Mouse (Mus musculus) liver, adult 2 months (tissue): ENCODE data around the gene Tmco4. TPM values are rescaled to one million over a fixed set of nuclear protein-coding genes. Genes with fewer than 3 reads are reported as not detected.

ENCODE experiments used
- DNase-seq: peaks from one replicate; pipeline ENCODE4 v3.0.0-alpha.2; 2011; ENCODE audit warnings: low read depth, low spot score; ENCODE audit errors: extremely low read depth
- H3K27ac ChIP-seq: fragments of 200-500 bp; replicated peaks from 2 replicates; pipeline ENCODE4 v1.5.1; 2012; ENCODE audit warnings: low read depth, mild to moderate bottlenecking, control low read depth, inconsistent platforms, low read length; ENCODE audit not compliant: insufficient read depth
- H3K27me3 ChIP-seq: fragments of 200-500 bp; 2 replicates; pipeline ENCODE4 v1.6.1; 2012; ENCODE audit warnings: mild to moderate bottlenecking, moderate library complexity, low read length, inconsistent platforms; ENCODE audit not compliant: control insufficient read depth, insufficient read depth
- H3K36me3 ChIP-seq: fragments of 200-500 bp; 2 replicates; pipeline ENCODE4 v1.6.1; 2012; ENCODE audit warnings: low read length, inconsistent platforms; ENCODE audit not compliant: control insufficient read depth, insufficient read depth
- H3K4me1 ChIP-seq: fragments of 200-500 bp; 2 replicates; pipeline ENCODE4 v1.6.1; 2011; ENCODE audit warnings: low read length; ENCODE audit not compliant: control insufficient read depth, insufficient read depth
- H3K4me3 ChIP-seq: fragments of 200-500 bp; 2 replicates; pipeline ENCODE4 v1.5.1; 2011; ENCODE audit warnings: low read depth, mild to moderate bottlenecking, control low read depth, low read length, moderate library complexity; ENCODE audit not compliant: insufficient read depth
- H3K79me2 ChIP-seq: fragments of 200-500 bp; 2 replicates; pipeline ENCODE4 v1.6.1; 2012; ENCODE audit warnings: inconsistent platforms, mild to moderate bottlenecking, low read length, moderate library complexity; ENCODE audit not compliant: control insufficient read depth, insufficient read depth
- H3K9ac ChIP-seq: fragments of 200-500 bp; 2 replicates; pipeline ENCODE4 v1.6.1; 2012; ENCODE audit warnings: low read depth, mild to moderate bottlenecking, control low read depth, inconsistent platforms, low read length
- CTCF ChIP-seq: fragments of 200-500 bp; IDR thresholded peaks from 2 replicates; pipeline ENCODE4 v1.5.1; 2011; ENCODE audit warnings: low read depth, low read length, control low read depth
- POLR2A ChIP-seq: fragments of 200-500 bp; IDR thresholded peaks from 2 replicates; pipeline ENCODE4 v1.6.1; 2011; ENCODE audit warnings: low read length, control low read depth; ENCODE audit not compliant: insufficient read depth; ENCODE audit errors: extremely low read depth
- WGBS: fragments of 180-500 bp; shearing (Covaris S2); methylation state at CpG from one replicate; pipeline ENCODE4 v1.1.7; 2018; 5-methylcytosine and 5-hydroxymethylcytosine counted together
- polyA plus RNA-seq: library from polyadenylated mRNA; depleted of rRNA; stranded (reverse); fragments of >200 nt; gene quantifications from 2 replicates; pipeline ENCODE4 v1.2.3, GENCODE M21; 2012
- total RNA-seq: library from RNA; depleted of rRNA; stranded (reverse); fragments of >200 nt; gene quantifications from 2 replicates; pipeline ENCODE4 v1.2.3, GENCODE M21; 2014

Gene Tmco4
- total and polyA plus RNA-seq, 2 experiments: 10.2 to 15.3 TPM

DNA sequence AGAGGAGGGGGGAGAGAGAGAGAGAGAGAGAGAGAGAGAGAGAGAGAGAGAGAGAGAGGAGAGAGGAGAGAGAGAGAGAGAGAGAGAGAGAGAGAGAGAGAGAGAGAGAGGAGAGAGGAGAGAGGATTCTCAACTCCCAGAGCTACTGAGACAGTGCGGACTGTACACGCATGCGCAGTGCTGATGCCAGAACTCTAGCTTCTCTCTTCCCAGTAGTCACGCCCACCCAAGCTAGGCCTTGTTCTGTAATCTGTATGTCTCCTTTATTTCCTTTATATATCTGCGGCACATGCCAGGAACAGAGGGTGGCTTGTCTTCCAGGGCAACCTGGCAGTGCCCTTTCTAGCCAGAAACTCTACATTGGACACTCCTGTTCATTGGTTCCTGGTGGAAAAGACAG lies 92.1 kb downstream of the Tmco4 start:
- no peak for DNase-seq
- no peak for TF ChIP-seq POLR2A
- no peak for TF ChIP-seq CTCF
- Histone ChIP-seq H3K27me3 (0 out of 2 replicates have a peak, but pooled peaks cover 4% of the 10 kb centered on the region), H3K27ac (no peak overlapping the region), H3K36me3 (no peaks in the 10 kb centered on the region), H3K9ac (no peak overlapping the region), H3K79me2 (no peaks in the 10 kb centered on the region), H3K4me3 (no peak overlapping the region), H3K4me1 (no peaks in the 10 kb centered on the region)
- 85% methylated on average over 5 of the region's 5 CpGs for WGBS

GRCm38 (mm10) chr4:139068287-139068686 lies 95.6 kb downstream of the Tmco4 start:
- Histone ChIP-seq H3K27me3 (0 out of 2 replicates have a peak, but pooled peaks cover 4% of the 10 kb centered on the region), H3K9ac (no peak overlapping the region), H3K4me1 (no peaks in the 10 kb centered on the region), H3K36me3 (no peaks in the 10 kb centered on the region), H3K27ac (no peak overlapping the region), H3K4me3 (no peak overlapping the region), H3K79me2 (no peaks in the 10 kb centered on the region)
- DNase-seq: no peak
- WGBS: 37% methylated on average over 4 of the region's 4 CpGs
- TF ChIP-seq CTCF (no peak), POLR2A (no peak)

DNA sequence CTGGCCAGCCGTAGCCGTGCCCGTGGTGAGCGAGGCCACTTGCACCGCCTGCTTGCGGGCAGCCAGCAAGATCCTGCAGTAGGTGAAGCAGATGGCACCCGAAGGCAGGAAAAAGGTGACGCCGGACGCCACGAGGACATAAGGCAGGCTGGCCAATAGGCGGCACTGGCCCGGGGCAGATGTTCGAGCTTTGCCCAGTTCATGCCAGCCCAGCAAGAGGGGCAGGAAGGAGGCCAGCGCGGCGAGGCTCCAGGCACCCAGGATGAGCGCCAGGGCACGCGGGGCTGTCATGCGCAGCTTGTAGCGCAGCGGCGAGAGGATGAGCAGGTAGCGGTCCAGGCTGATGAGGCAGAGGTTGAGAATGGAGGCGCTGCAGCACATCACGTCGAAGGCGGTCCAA lies 101.4 kb downstream of the Tmco4 start:
- no peak for DNase-seq
- H3K79me2 ChIP-seq: no peaks in the 10 kb centered on the region
- WGBS: 26% methylated on average over 29 of the region's 29 CpGs
- peaks cover 18% of the 10 kb centered on the region for H3K27me3 ChIP-seq
- H3K4me3 ChIP-seq: no peak overlapping the region
- H3K27ac ChIP-seq: no peak overlapping the region
- no peak overlapping the region; the same call in 1 of the 2 replicates for H3K9ac ChIP-seq
- TF ChIP-seq POLR2A (no peak), CTCF (no peak)
- no peaks in the 10 kb centered on the region for H3K36me3 ChIP-seq
- no peaks in the 10 kb centered on the region for H3K4me1 ChIP-seq

DNA sequence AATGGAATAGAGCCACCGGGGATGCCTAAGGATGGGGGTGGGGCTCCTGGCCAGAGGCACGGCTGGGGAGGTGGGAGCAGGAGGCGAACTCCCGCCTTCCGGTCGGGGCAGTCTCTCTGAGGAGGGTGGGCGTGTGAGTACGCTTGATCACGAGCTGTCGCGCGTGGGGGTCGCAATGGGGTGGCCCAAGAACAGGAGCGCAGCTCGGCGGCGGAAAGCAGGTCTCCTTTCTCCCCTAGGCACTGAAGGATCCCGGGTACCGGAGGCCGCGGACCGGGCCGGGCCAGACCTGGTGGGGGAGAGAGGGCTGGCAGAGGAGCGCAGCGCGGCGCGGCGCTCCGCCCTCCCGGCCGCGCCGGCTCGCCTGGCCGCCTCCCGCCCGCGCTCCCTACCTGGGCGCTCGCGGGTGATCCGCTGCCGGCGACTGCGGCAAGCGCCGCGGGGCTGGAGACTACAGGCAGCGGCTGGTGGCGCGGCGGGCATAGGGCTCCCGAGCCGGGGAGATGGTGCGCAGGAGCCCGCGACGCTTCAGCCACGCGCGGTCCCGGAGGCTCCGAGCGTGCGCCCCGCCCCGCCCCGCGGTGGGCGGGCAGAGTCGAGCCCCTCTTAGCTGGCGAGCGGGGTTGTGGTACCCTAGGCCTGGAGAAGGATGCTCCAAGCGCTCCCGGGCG lies 102.5 kb downstream of the Tmco4 start, which contains the start of gene Htr6:
Gene Htr6 (minus strand): TSS at position 530 of the 671 bp plus-strand sequence.
- H3K36me3 ChIP-seq: no peaks in the 10 kb centered on the region
- H3K79me2 ChIP-seq: no peaks in the 10 kb centered on the region
- H3K9ac ChIP-seq: no peak within 1 kb of the TSS
- no peak within 1 kb of the TSS for H3K27ac ChIP-seq
- TF ChIP-seq POLR2A (no peak), CTCF (no peak)
- 2% methylated on average over 76 of the region's 77 CpGs for WGBS
- peaks cover 18% of the 10 kb centered on the region for H3K27me3 ChIP-seq
- no peak within 1 kb of the TSS; the same call in 1 of the 2 replicates for H3K4me3 ChIP-seq
- no peak for DNase-seq
- H3K4me1 ChIP-seq: no peaks in the 10 kb centered on the region

GRCm38 (mm10) chr4:139075915-139076314 lies 103.2 kb downstream of the Tmco4 start:
- H3K4me3 ChIP-seq: no peak overlapping the region
- peaks cover 18% of the 10 kb centered on the region for H3K27me3 ChIP-seq
- H3K9ac ChIP-seq: no peak overlapping the region
- H3K4me1 ChIP-seq: no peaks in the 10 kb centered on the region
- DNase-seq: peak; percentile 15
- WGBS: 19% methylated on average over 5 of the region's 5 CpGs
- no peaks in the 10 kb centered on the region for H3K36me3 ChIP-seq
- H3K27ac ChIP-seq: no peak overlapping the region
- no peaks in the 10 kb centered on the region for H3K79me2 ChIP-seq
- TF ChIP-seq CTCF: peak; percentile 44
- no peak for TF ChIP-seq POLR2A

GRCm38 (mm10) chr4:139078313-139078712 lies 105.6 kb downstream of the Tmco4 start:
- Histone ChIP-seq H3K79me2 (no peaks in the 10 kb centered on the region), H3K36me3 (no peaks in the 10 kb centered on the region), H3K27me3 (peaks cover 18% of the 10 kb centered on the region), H3K4me3 (no peak overlapping the region), H3K4me1 (no peaks in the 10 kb centered on the region), H3K9ac (no peak overlapping the region), H3K27ac (no peak overlapping the region)
- TF ChIP-seq CTCF: peak; percentile 39
- no peak for TF ChIP-seq POLR2A
- WGBS: 50% methylated on average over 2 of the region's 2 CpGs
- DNase-seq: peak; percentile 42
